10 mouse cellular contexts compared by ENCODE assay signal in the genomic region with DNA sequence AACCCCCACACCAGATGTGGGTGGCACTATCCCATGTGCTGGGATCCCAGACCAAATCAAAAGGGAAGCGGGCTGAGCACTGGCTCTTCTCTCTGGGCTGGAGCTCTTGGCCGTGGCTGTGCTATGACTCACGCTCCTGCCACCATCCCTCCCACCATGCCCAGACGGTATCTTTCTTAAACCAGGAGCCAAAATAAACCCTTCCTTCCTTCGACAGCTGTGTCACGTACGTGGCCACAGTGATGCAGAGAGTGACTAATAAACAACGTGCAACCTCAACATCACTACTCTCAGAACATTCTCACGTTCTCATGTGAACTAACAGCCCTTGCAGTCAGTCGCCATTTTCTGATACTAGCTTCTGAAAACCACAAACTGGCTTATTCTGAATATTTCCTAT. TPM values are rescaled to one million over a fixed set of nuclear protein-coding genes. Genes with fewer than 3 reads are reported as not detected.
DNase-seq lines count a peak whose midpoint lies in the region; ATAC-seq and TF ChIP-seq lines count a peak whose summit lies in the region.
"Had no signal": no experiment of that assay in that cellular context is flagged by ENCODE, and none has a peak within 500 bp of the region (broad histone marks: within the 10 kb centered on the region; RNA-seq: fewer than 3 reads in every experiment).

No protein-coding gene starts in this region.

- no peak for DNase-seq in frontal cortex, postnatal 10 days (ENCODE audit: low spot score in 2 of 2)
- peak; percentile 38 for DNase-seq in CH12.LX (ENCODE audit: extremely low read depth)
- peak; percentile 41 for DNase-seq in lung, postnatal 10 days
- DNase-seq in kidney, adult 2 months: no peak
- no peak for DNase-seq in retina, embryonic 14.5 days (ENCODE audit: low spot score)
- DNase-seq in limb, embryonic 10.5 days (ENCODE audit: low spot score): no peak

- in situ Hi-C loops in CH12.LX (cut with MboI; ENCODE audit: low pct_ligation_motif_present, low pct_unique_long_range_greater_than_20kb, low sequenced_read_pairs): no loop called here

- no peaks in the 10 kb centered on the region for H3K27me3 ChIP-seq in CH12.LX (replicated peaks)
- no peaks in the 10 kb centered on the region for H3K27me3 ChIP-seq in kidney, adult 2 months (replicated peaks; ENCODE audit: control insufficient read depth, insufficient read depth, low read length)
- no peaks in the 10 kb centered on the region for H3K27me3 ChIP-seq in limb, embryonic 10.5 days (ENCODE audit: low read depth, poor library complexity, severe bottlenecking)
- H3K27me3 ChIP-seq: forebrain, embryonic 12.5 days; hindbrain, embryonic 15.5 days had no signal

- no peak for TF ChIP-seq POLR2A in CH12.LX (IDR thresholded peaks at IDR 0.05; ENCODE audit: low read depth, low read length)
- no peak for TF ChIP-seq POLR2A in embryonic fibroblast, embryonic 13.5 days (IDR thresholded peaks at IDR 0.05; ENCODE audit: low read depth, low read length)
- no peak for TF ChIP-seq POLR2A in kidney, adult 2 months (IDR thresholded peaks at IDR 0.05; ENCODE audit: low read depth, low read length)

- no peak overlapping the region for H3K27ac ChIP-seq in CH12.LX (ENCODE audit: insufficient read depth, low read depth)
- peak overlapping the region; percentile 90; the same call in 1 of the 2 replicates for H3K27ac ChIP-seq in embryonic fibroblast, embryonic 13.5 days (ENCODE audit: insufficient read depth, low read length)
- H3K27ac ChIP-seq in kidney, adult 2 months (ENCODE audit: insufficient read depth, low read depth, low read length): no peak overlapping the region
- no peak overlapping the region for H3K27ac ChIP-seq in limb, embryonic 10.5 days
- H3K27ac ChIP-seq: forebrain, embryonic 12.5 days; hindbrain, embryonic 15.5 days had no signal

- H3K4me1 ChIP-seq in CH12.LX (ENCODE audit: control insufficient read depth in 1 of 2, insufficient read depth in 2 of 2): peaks cover 13 to 31% of the 10 kb centered on the region in 2 experiments
- H3K4me1 ChIP-seq in embryonic fibroblast, embryonic 13.5 days (ENCODE audit: control insufficient read depth, insufficient read depth, low read length): peaks cover 6% of the 10 kb centered on the region; the same call in 1 of the 2 replicates
- H3K4me1 ChIP-seq in kidney, adult 2 months (ENCODE audit: control insufficient read depth, insufficient read depth, low read length): no peaks in the 10 kb centered on the region
- no peaks in the 10 kb centered on the region for H3K4me1 ChIP-seq in limb, embryonic 10.5 days
- H3K4me1 ChIP-seq: hindbrain, embryonic 15.5 days had no signal

- peaks cover 20 to 78% of the 10 kb centered on the region in 2 experiments for H3K36me3 ChIP-seq in CH12.LX (replicated peaks in 1 of 2; ENCODE audit: control insufficient read depth in 1 of 2, insufficient read depth in 1 of 2, low read length in 1 of 2)
- H3K36me3 ChIP-seq in kidney, adult 2 months (ENCODE audit: control insufficient read depth, insufficient read depth, low read length): peaks cover 14% of the 10 kb centered on the region
- H3K36me3 ChIP-seq in limb, embryonic 10.5 days: peaks cover 84% of the 10 kb centered on the region

- no peak overlapping the region for H3K4me3 ChIP-seq in CH12.LX (replicated peaks in 1 of 3; ENCODE audit: low read depth in 2 of 3, low read length in 2 of 3, poor library complexity in 1 of 3)
- H3K4me3 ChIP-seq in embryonic fibroblast, embryonic 13.5 days (ENCODE audit: insufficient read depth, low read length): no peak overlapping the region
- H3K4me3 ChIP-seq in kidney, adult 2 months (ENCODE audit: insufficient read depth, low read depth, low read length): no peak overlapping the region
- H3K4me3 ChIP-seq in limb, embryonic 10.5 days: no peak overlapping the region
- H3K4me3 ChIP-seq: forebrain, embryonic 12.5 days; hindbrain, embryonic 15.5 days had no signal

- no peak overlapping the region for H3K4me2 ChIP-seq in CH12.LX (ENCODE audit: insufficient read depth, low read depth, poor library complexity, severe bottlenecking)
- H3K4me2 ChIP-seq: forebrain, embryonic 12.5 days; hindbrain, embryonic 15.5 days had no signal

- TF ChIP-seq EP300 in CH12.LX (IDR thresholded peaks at IDR 0.05; ENCODE audit: low read length): no peak

- dilution Hi-C loops in CH12.LX (cut with MboI; ENCODE audit: extremely low pct_ligation_motif_present, extremely low pct_unique_long_range_greater_than_20kb, low sequenced_read_pairs): no loop called here

- no peak overlapping the region for H3K9ac ChIP-seq in CH12.LX (ENCODE audit: insufficient read depth, low read depth)
- H3K9ac ChIP-seq: forebrain, embryonic 12.5 days; hindbrain, embryonic 15.5 days had no signal

- TF ChIP-seq RAD21 in CH12.LX (IDR thresholded peaks at IDR 0.05; ENCODE audit: low read depth, low read length): no peak

- peak; percentile 84 for ATAC-seq in frontal cortex, adult (ENCODE audit: low TSS enrichment)

- H3K79me2 ChIP-seq in CH12.LX (replicated peaks; ENCODE audit: control insufficient read depth, extremely low read depth, insufficient read depth, poor library complexity, severe bottlenecking): no peaks in the 10 kb centered on the region

- TF ChIP-seq CTCF in CH12.LX (conservative IDR thresholded peaks at IDR 0.05 in 1 of 2, IDR thresholded peaks at IDR 0.05 in 1 of 2; ENCODE audit: low read depth in 2 of 2, low read length in 2 of 2): no peak
- TF ChIP-seq CTCF in embryonic fibroblast, embryonic 13.5 days (IDR thresholded peaks at IDR 0.05; ENCODE audit: borderline replicate concordance, insufficient read depth, low read length): no peak
- TF ChIP-seq CTCF in kidney, adult 2 months (conservative IDR thresholded peaks at IDR 0.05; ENCODE audit: insufficient read depth, insufficient read length, low read depth, low read length): no peak

- WGBS in kidney, adult 2 months: 63% methylated on average over 10 of the region's 10 CpGs
- WGBS in limb, embryonic 10.5 days: 92% methylated on average over 10 of the region's 10 CpGs

- peaks cover 2% of the 10 kb centered on the region for H3K9me3 ChIP-seq in CH12.LX (replicated peaks; ENCODE audit: low read length)
- no peaks in the 10 kb centered on the region for H3K9me3 ChIP-seq in limb, embryonic 10.5 days (replicated peaks)
- H3K9me3 ChIP-seq: forebrain, embryonic 12.5 days; hindbrain, embryonic 15.5 days had no signal

TF ChIP-seq in CH12.LX, 34 proteins besides CTCF, POLR2A, EP300 and RAD21:
- TF ChIP-seq ZKSCAN1 (IDR thresholded peaks at IDR 0.05; ENCODE audit: borderline replicate concordance, low read depth, low read length): no peak
- no peak for TF ChIP-seq RCOR1 (conservative IDR thresholded peaks at IDR 0.05; ENCODE audit: low read depth, low read length)
- peak; percentile 93 for TF ChIP-seq BHLHE40 (IDR thresholded peaks at IDR 0.05; ENCODE audit: low read depth, low read length)
- TF ChIP-seq ETS1 (conservative IDR thresholded peaks at IDR 0.05; ENCODE audit: low read depth, low read length): peak; percentile 31; the same call in 1 of the 2 replicates

RNA-seq across cellular contexts. Expression of a gene that starts 38.1 kb away (rescaled TPM):
- total RNA-seq in CH12.LX (2012; rRNA removed) (0.04 TPM in 2 replicates), CH12.LX (2014; rRNA removed) (not detected in 2 replicates)
- polyA plus RNA-seq in CH12.LX (2012; ENCODE audit: insufficient read length, low read depth): not detected in 2 replicates
- 58.8 and 134 TPM in 2 replicates for polyA plus RNA-seq in embryonic fibroblast, embryonic 13.5 days (2011; ENCODE audit: insufficient read length, low read depth, missing spikeins)
- 29.8 and 30.4 TPM in 2 replicates for polyA plus RNA-seq in kidney, adult 2 months (2012; rRNA removed)
- polyA plus RNA-seq in limb, embryonic 10.5 days (2016; fragmentation: Nextera tagmentation; extraction: Ambion mirVana): 0.16 and 0.33 TPM in 2 replicates

Comparison
In these comparisons a context has a peak if more than half of its experiments do, and no peak if none do; other contexts are left out.
1. DNase-seq: peak in CH12.LX (single experiment) and lung, postnatal 10 days (single experiment); none in frontal cortex, postnatal 10 days (0 of 2), kidney, adult 2 months (single experiment), retina, embryonic 14.5 days (single experiment) and limb, embryonic 10.5 days (single experiment).
2. RNA of a gene that starts 38.1 kb away (polyA plus RNA-seq): 58.8 to 134 TPM in embryonic fibroblast, embryonic 13.5 days and 29.8 to 30.4 TPM in kidney, adult 2 months; 0.16 to 0.33 TPM in limb, embryonic 10.5 days and not detected in CH12.LX; every median in the first group is over 10 times any median in the second.